Mouse (Mus musculus) spleen, adult 2 months (tissue): Measurements from ENCODE around the gene Myl12a.

Source experiments
- CTCF ChIP-seq: fragments of 200-500 bp; IDR thresholded peaks from 2 replicates; pipeline ENCODE4 v1.5.1; 2011; ENCODE audit warnings: mild to moderate bottlenecking, inconsistent platforms; ENCODE audit not compliant: insufficient read depth, insufficient read length, insufficient replicate concordance; ENCODE audit errors: extremely low read depth
- POLR2A ChIP-seq: fragments of 200-500 bp; IDR thresholded peaks from 2 replicates; pipeline ENCODE4 v1.6.1; 2011; ENCODE audit warnings: low read depth, low read length, inconsistent platforms

DNA sequence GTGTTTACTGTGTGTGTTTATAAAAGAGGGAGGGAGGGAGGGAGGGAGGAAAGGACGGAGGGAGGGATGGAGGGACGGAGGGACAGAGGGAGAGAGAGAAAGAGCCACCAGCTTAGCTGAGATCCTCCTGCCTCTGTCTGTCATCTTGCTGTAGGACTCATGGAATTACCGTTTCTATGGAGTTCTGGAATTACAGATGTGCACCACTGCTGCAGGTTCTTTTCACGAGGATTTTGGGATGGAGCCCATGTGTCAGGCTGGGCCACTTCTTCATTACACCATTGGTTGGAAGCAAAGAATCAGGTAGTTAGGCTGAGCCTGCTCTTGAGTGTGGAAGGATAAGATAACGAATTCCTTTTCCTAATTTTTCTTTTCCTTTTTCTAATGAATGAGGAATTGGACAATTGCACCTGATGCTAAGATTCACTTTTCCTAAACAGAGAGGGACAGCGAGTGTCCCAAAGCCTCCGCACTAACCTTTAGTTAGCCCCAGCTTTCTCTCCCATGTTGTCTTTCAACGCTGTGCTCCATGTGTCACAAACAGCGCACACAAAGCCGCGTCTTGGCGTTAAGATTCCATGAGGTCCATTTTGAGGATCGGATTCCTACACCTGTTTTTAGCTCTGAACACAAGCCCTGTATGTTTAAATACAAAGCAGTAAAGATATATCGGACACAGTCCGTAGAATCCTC lies 16.1 kb upstream of the Myl12a start:
- TF ChIP-seq POLR2A (no peak), CTCF (no peak)
